Mouse (Mus musculus) midbrain, postnatal 0 days (tissue): ENCODE results near the gene 2810408A11Rik. TPM values are rescaled to one million over a fixed set of nuclear protein-coding genes. Genes with fewer than 3 reads are reported as not detected.

Source experiments
- ATAC-seq: fragments of 200-750 bp; cut with Nextera tagmentation; 2 replicates; pipeline ENCODE4 v1.8.0; 2017; ENCODE audit warnings: moderate number of reproducible peaks, mild to moderate bottlenecking, moderate TSS enrichment, moderate library complexity; ENCODE audit not compliant: low FRiP score
- DNase-seq: peaks from one replicate; pipeline ENCODE4 v3.0.0-alpha.2; 2015; ENCODE audit warnings: low spot score
- H3K27ac ChIP-seq: fragments of 300-500 bp; sonication (generic); 2 replicates; pipeline ENCODE4 v1.5.1; 2014; ENCODE audit warnings: low read depth, mild to moderate bottlenecking, low read length, mixed read lengths
- H3K27me3 ChIP-seq: fragments of 300-500 bp; sonication (generic); 2 replicates; pipeline ENCODE4 v1.6.1; 2014; ENCODE audit warnings: low read length, control low read depth, mixed read lengths; ENCODE audit not compliant: insufficient read depth
- H3K36me3 ChIP-seq: fragments of 300-500 bp; sonication (generic); 2 replicates; pipeline ENCODE4 v1.6.1; 2014; ENCODE audit warnings: low read length, control low read depth, mixed read lengths; ENCODE audit not compliant: insufficient read depth
- H3K4me1 ChIP-seq: fragments of 300-500 bp; sonication (generic); 2 replicates; pipeline ENCODE4 v1.6.1; 2014; ENCODE audit warnings: mild to moderate bottlenecking, control low read depth, antibody characterized with exemption, low read length, mixed read lengths; ENCODE audit not compliant: insufficient read depth
- H3K4me2 ChIP-seq: fragments of 300-500 bp; sonication (generic); 2 replicates; pipeline ENCODE4 v1.6.1; 2014; ENCODE audit warnings: low read depth, mild to moderate bottlenecking, low read length, mixed read lengths; ENCODE audit not compliant: poor library complexity, severe bottlenecking
- H3K4me3 ChIP-seq: fragments of 300-500 bp; sonication (generic); 2 replicates; pipeline ENCODE4 v1.5.1; 2014; ENCODE audit warnings: low read depth, mild to moderate bottlenecking, low read length, moderate library complexity
- H3K9ac ChIP-seq: fragments of 300-500 bp; sonication (generic); replicated peaks from 2 replicates; pipeline ENCODE4 v1.6.1; 2014; ENCODE audit warnings: mild to moderate bottlenecking, low read length, moderate library complexity, mixed read lengths; ENCODE audit not compliant: poor library complexity, severe bottlenecking
- H3K9me3 ChIP-seq: fragments of 300-500 bp; sonication (generic); 2 replicates; pipeline ENCODE4 v1.6.1; 2016; ENCODE audit warnings: low read length, control low read depth
- CTCF ChIP-seq: IDR thresholded peaks from 2 replicates; pipeline ENCODE4 v1.5.1; 2016; ENCODE audit warnings: antibody characterized with exemption, mild to moderate bottlenecking
- WGBS: fragments of 180-500 bp; shearing (Covaris S2); extraction: QIAGEN DNeasy Blood & Tissue Kit; methylation state at CpG from one replicate; pipeline ENCODE4 v1.1.7; 2014; 5-methylcytosine and 5-hydroxymethylcytosine counted together
- polyA plus RNA-seq: library from polyadenylated mRNA; unstranded; fragments of >200 nt; fragmentation: Nextera tagmentation; extraction: Ambion mirVana; gene quantifications from 2 replicates; pipeline ENCODE4 v1.2.1, GENCODE M21; 2015
- total RNA-seq: library from RNA; depleted of rRNA; stranded (reverse); fragments of >200 nt; gene quantifications from 2 replicates; pipeline ENCODE4 v1.2.3, GENCODE M21; 2014

Gene 2810408A11Rik
- total and polyA plus RNA-seq, 2 experiments from 2014 or later, result 3.3 to 6.2 TPM

- no peaks in the 10 kb centered on the region for H3K4me1 ChIP-seq
- H3K36me3 ChIP-seq, result no peaks in the 10 kb centered on the region
- DNase-seq, result peak; percentile 41
- no peak overlapping the region for H3K4me3 ChIP-seq
- no peak overlapping the region for H3K4me2 ChIP-seq
- 69% methylated on average over 4 of the region's 4 CpGs for WGBS
- no peaks in the 10 kb centered on the region for H3K27me3 ChIP-seq
- H3K27ac ChIP-seq, result no peak overlapping the region
- ATAC-seq, result no peak
- no peaks in the 10 kb centered on the region for H3K9me3 ChIP-seq
- TF ChIP-seq CTCF, result no peak
- no peak overlapping the region for H3K9ac ChIP-seq
Measured at GRCm38 (mm10) chr11:69891482-69891881, 9.3 kb downstream of the 2810408A11Rik start.

DNA sequence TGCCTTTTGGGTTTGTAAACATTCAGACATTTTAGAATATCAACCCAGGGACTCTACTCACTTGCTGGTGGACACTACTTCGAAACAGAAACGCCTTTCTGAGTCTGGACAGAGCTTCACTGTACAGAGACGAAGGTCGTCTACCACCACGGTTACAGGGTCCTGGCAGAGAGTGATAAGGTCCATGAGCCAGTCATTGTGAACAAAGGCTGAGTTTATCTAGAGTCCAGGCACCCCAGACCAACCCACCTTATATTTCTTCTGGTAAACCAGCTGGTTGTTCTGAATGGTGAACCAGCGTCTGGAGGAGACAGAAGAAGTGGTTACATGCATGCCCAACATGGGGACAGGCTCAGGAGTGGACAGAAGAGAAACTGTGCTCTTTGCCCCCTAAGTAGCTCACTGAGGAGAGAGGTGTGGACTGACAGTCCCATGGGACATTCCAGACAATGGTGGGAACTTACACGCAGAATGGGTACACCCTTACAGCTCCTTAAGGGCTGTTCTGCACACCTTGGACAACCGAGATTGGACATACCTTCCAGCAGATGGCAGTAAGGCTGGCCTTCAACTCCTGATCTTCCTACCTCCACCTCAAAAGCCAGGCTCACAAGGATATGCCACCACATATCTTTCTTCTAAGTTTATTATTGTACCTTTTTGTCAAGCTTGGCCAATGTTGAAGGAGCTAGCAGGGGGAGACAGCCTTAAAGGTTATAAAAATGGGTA, 13.7 kb downstream of the 2810408A11Rik start:
- DNase-seq (no peak), ATAC-seq (no peak)
- no peak overlapping the region for H3K9ac ChIP-seq
- no peaks in the 10 kb centered on the region for H3K36me3 ChIP-seq
- no peaks in the 10 kb centered on the region for H3K9me3 ChIP-seq
- H3K27ac ChIP-seq, result no peak overlapping the region
- no peaks in the 10 kb centered on the region for H3K4me1 ChIP-seq
- no peaks in the 10 kb centered on the region for H3K27me3 ChIP-seq
- WGBS, result 73% methylated on average over 8 of the region's 8 CpGs
- no peak overlapping the region for H3K4me3 ChIP-seq
- no peak overlapping the region for H3K4me2 ChIP-seq
- peak; percentile 28 for TF ChIP-seq CTCF

- Histone ChIP-seq H3K9ac (no peak overlapping the region), H3K27ac (no peak overlapping the region), H3K36me3 (no peaks in the 10 kb centered on the region), H3K9me3 (no peaks in the 10 kb centered on the region), H3K27me3 (no peaks in the 10 kb centered on the region), H3K4me1 (no peaks in the 10 kb centered on the region), H3K4me3 (no peak overlapping the region), H3K4me2 (no peak overlapping the region)
- TF ChIP-seq CTCF, result no peak
- DNase-seq, result no peak
- WGBS, result 89% methylated on average over 8 of the region's 8 CpGs
- ATAC-seq, result no peak
Measured at GRCm38 (mm10) chr11:69884663-69885062, 16.1 kb downstream of the 2810408A11Rik start.

DNA sequence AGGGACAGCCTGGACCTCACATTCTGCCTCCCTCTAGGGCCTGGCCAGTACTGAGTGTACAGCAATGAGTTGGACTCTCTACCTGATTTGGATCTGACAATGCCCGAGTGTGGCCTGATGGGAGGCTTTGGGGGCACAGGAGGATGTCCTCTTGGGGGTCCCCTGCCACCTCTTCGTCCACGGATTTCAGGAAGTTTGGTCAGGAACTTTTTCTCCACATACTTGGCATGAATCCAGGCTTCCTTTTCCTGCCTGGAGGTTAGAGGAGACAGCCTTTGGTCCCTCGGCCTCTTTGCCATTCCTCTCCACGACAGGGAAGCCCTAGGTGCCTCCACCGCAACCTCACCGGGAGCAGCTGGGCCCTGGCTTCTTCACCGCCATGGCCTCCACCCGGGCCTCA, 16.5 kb downstream of the 2810408A11Rik start:
- Histone ChIP-seq H3K27ac (no peak overlapping the region), H3K4me1 (no peaks in the 10 kb centered on the region), H3K27me3 (no peaks in the 10 kb centered on the region), H3K36me3 (no peaks in the 10 kb centered on the region), H3K4me2 (no peak overlapping the region), H3K9me3 (no peaks in the 10 kb centered on the region), H3K9ac (no peak overlapping the region), H3K4me3 (no peak overlapping the region)
- 77% methylated on average over 9 of the region's 9 CpGs for WGBS
- DNase-seq (no peak), ATAC-seq (no peak)
- no peak for TF ChIP-seq CTCF

GRCm38 (mm10) chr11:69883527-69884151, 17.1 kb downstream of the 2810408A11Rik start:
- DNase-seq (no peak), ATAC-seq (no peak)
- no peak for TF ChIP-seq CTCF
- Histone ChIP-seq H3K27ac (no peak overlapping the region), H3K4me1 (no peaks in the 10 kb centered on the region), H3K27me3 (no peaks in the 10 kb centered on the region), H3K4me2 (no peak overlapping the region), H3K4me3 (no peak overlapping the region), H3K9me3 (no peaks in the 10 kb centered on the region), H3K36me3 (no peaks in the 10 kb centered on the region), H3K9ac (no peak overlapping the region)
- 85% methylated on average over 8 of the region's 8 CpGs for WGBS

GRCm38 (mm10) chr11:69883066-69883465, 17.7 kb downstream of the 2810408A11Rik start:
- H3K4me3 ChIP-seq, result no peak overlapping the region
- H3K9ac ChIP-seq, result no peak overlapping the region
- H3K4me2 ChIP-seq, result no peak overlapping the region
- 65% methylated on average over 4 of the region's 4 CpGs for WGBS
- no peak for ATAC-seq
- H3K27ac ChIP-seq, result no peak overlapping the region
- H3K9me3 ChIP-seq, result no peaks in the 10 kb centered on the region
- no peaks in the 10 kb centered on the region for H3K27me3 ChIP-seq
- DNase-seq, result no peak
- H3K36me3 ChIP-seq, result no peaks in the 10 kb centered on the region
- peak; percentile 60 for TF ChIP-seq CTCF
- no peaks in the 10 kb centered on the region for H3K4me1 ChIP-seq
